Mouse (Mus musculus) liver, embryonic 11.5 days (tissue): ENCODE data around the gene Anks1. TPM values are rescaled to one million over a fixed set of nuclear protein-coding genes. Genes with fewer than 3 reads are reported as not detected.
"Not testable (repeated sequence)": the region's sequence is repeated elsewhere in the genome, so short reads cannot be mapped to it uniquely, and the experiment has no call there.

Experiments used
- ATAC-seq: fragments of 200-750 bp; cut with Nextera tagmentation; replicated peaks from 2 replicates; pipeline ENCODE4 v1.8.0; 2017; ENCODE audit warnings: moderate number of reproducible peaks, mild to moderate bottlenecking, moderate TSS enrichment, moderate library complexity; ENCODE audit not compliant: low FRiP score
- DNase-seq: peaks from one replicate; pipeline ENCODE4 v3.0.0-alpha.2; 2017; ENCODE audit warnings: low spot score
- H3K27ac ChIP-seq: fragments of 300-500 bp; sonication (generic); 2 replicates; pipeline ENCODE4 v1.5.1; 2014; ENCODE audit warnings: mild to moderate bottlenecking, low read depth, low read length, control low read depth
- H3K27me3 ChIP-seq: fragments of 300-500 bp; sonication (generic); replicated peaks from 2 replicates; pipeline ENCODE4 v1.6.1; 2014; ENCODE audit warnings: low read length, mixed read lengths; ENCODE audit not compliant: control insufficient read depth, insufficient read depth
- H3K36me3 ChIP-seq: fragments of 300-500 bp; sonication (generic); 2 replicates; pipeline ENCODE4 v1.6.1; 2014; ENCODE audit warnings: mild to moderate bottlenecking, low read length, moderate library complexity, mixed read lengths; ENCODE audit not compliant: control insufficient read depth, insufficient read depth
- H3K4me1 ChIP-seq: fragments of 300-500 bp; sonication (generic); replicated peaks from 2 replicates; pipeline ENCODE4 v1.6.1; 2014; ENCODE audit warnings: low read length, mixed read lengths; ENCODE audit not compliant: control insufficient read depth, insufficient read depth
- H3K4me2 ChIP-seq: fragments of 300-500 bp; sonication (generic); 2 replicates; pipeline ENCODE4 v1.6.1; 2014; ENCODE audit warnings: mild to moderate bottlenecking, control low read depth, moderate library complexity
- H3K4me3 ChIP-seq: fragments of 300-500 bp; sonication (generic); 2 replicates; pipeline ENCODE4 v1.5.1; 2014; ENCODE audit warnings: low read depth, low read length, control low read depth
- H3K9ac ChIP-seq: fragments of 300-500 bp; sonication (generic); 2 replicates; pipeline ENCODE4 v1.6.1; 2014; ENCODE audit warnings: low read depth, low read length, control low read depth
- H3K9me3 ChIP-seq: fragments of 300-500 bp; sonication (generic); 2 replicates; pipeline ENCODE4 v1.6.1; 2016; ENCODE audit warnings: low read length, inconsistent platforms, mixed read lengths; ENCODE audit not compliant: control insufficient read depth
- WGBS: fragments of 180-500 bp; shearing (Covaris S2); extraction: QIAGEN DNeasy Blood & Tissue Kit; methylation state at CpG from one replicate; pipeline ENCODE4 v1.1.7; 2014; 5-methylcytosine and 5-hydroxymethylcytosine counted together
- polyA plus RNA-seq: library from polyadenylated mRNA; unstranded; fragments of >200 nt; fragmentation: Nextera tagmentation; extraction: Ambion mirVana; gene quantifications from 2 replicates; pipeline ENCODE4 v1.2.1, GENCODE M21; 2014

Anks1 gene
- polyA plus RNA-seq, 1 experiment from 2014 or later, result 8.9 TPM

GRCm38 (mm10) chr17:27973337-27973736, 64.2 kb downstream of the Anks1 start:
- no peaks in the 10 kb centered on the region for H3K9me3 ChIP-seq

GRCm38 (mm10) chr17:27976266-27976665, 67.2 kb downstream of the Anks1 start:
- 84% methylated on average over 14 of the region's 14 CpGs for WGBS
- no peak for ATAC-seq

More at GRCm38 (mm10) chr17:27973337-27973736, 64.2 kb downstream of the Anks1 start:
- ATAC-seq (no peak), DNase-seq (no peak)
- H3K4me1 ChIP-seq, result 0 out of 2 replicates have a peak, but pooled peaks cover 3% of the 10 kb centered on the region
- no peaks in the 10 kb centered on the region for H3K27me3 ChIP-seq
- H3K36me3 ChIP-seq, result peaks cover 3% of the 10 kb centered on the region; the same call in 1 of the 2 replicates
- no peak overlapping the region for H3K4me2 ChIP-seq
- H3K27ac ChIP-seq, result no peak overlapping the region
- 70% methylated on average over 4 of the region's 4 CpGs for WGBS
- no peak overlapping the region for H3K4me3 ChIP-seq
- no peak overlapping the region for H3K9ac ChIP-seq

GRCm38 (mm10) chr17:27977008-27977636, 68.0 kb downstream of the Anks1 start:
- peaks cover 3% of the 10 kb centered on the region; the same call in 1 of the 2 replicates for H3K36me3 ChIP-seq
- 93% methylated on average over 3 of the region's 3 CpGs for WGBS

More at GRCm38 (mm10) chr17:27976266-27976665, 67.2 kb downstream of the Anks1 start:
- Histone ChIP-seq H3K36me3 (peaks cover 3% of the 10 kb centered on the region; the same call in 1 of the 2 replicates), H3K4me2 (no peak overlapping the region), H3K9me3 (no peaks in the 10 kb centered on the region), H3K27me3 (no peaks in the 10 kb centered on the region), H3K4me3 (no peak overlapping the region), H3K4me1 (no peaks in the 10 kb centered on the region), H3K27ac (no peak overlapping the region), H3K9ac (no peak overlapping the region)
- no peak for DNase-seq

GRCm38 (mm10) chr17:27980391-27980955, 71.4 kb downstream of the Anks1 start:
- H3K4me3 ChIP-seq, result no peak overlapping the region
- 89% methylated on average over 3 of the region's 3 CpGs for WGBS
- no peaks in the 10 kb centered on the region for H3K27me3 ChIP-seq
- DNase-seq, result no peak
- peaks cover 6% of the 10 kb centered on the region; the same call in 1 of the 2 replicates for H3K36me3 ChIP-seq
- H3K4me2 ChIP-seq, result no peak overlapping the region
- no peaks in the 10 kb centered on the region for H3K9me3 ChIP-seq
- ATAC-seq, result no peak; the same call in 1 of the 2 replicates
- no peak overlapping the region for H3K9ac ChIP-seq
- H3K4me1 ChIP-seq, result no peaks in the 10 kb centered on the region
- no peak overlapping the region for H3K27ac ChIP-seq

More at GRCm38 (mm10) chr17:27977008-27977636, 68.0 kb downstream of the Anks1 start:
- H3K9ac ChIP-seq, result no peak overlapping the region
- no peaks in the 10 kb centered on the region for H3K27me3 ChIP-seq
- DNase-seq (no peak), ATAC-seq (no peak)
- H3K9me3 ChIP-seq, result no peaks in the 10 kb centered on the region
- no peak overlapping the region for H3K4me3 ChIP-seq
- H3K4me1 ChIP-seq, result no peaks in the 10 kb centered on the region
- H3K27ac ChIP-seq, result no peak overlapping the region
- H3K4me2 ChIP-seq, result no peak overlapping the region

- H3K4me1 ChIP-seq, result no peaks in the 10 kb centered on the region
- no peak overlapping the region for H3K27ac ChIP-seq
- ATAC-seq (no peak), DNase-seq (no peak)
- 91% methylated on average over 5 of the region's 5 CpGs for WGBS
- H3K36me3 ChIP-seq, result peaks cover 4% of the 10 kb centered on the region; the same call in 1 of the 2 replicates
- H3K9me3 ChIP-seq, result no peaks in the 10 kb centered on the region
- no peaks in the 10 kb centered on the region for H3K27me3 ChIP-seq
- H3K4me3 ChIP-seq, result no peak overlapping the region
- H3K9ac ChIP-seq, result no peak overlapping the region
- H3K4me2 ChIP-seq, result no peak overlapping the region
Measured at GRCm38 (mm10) chr17:27981451-27982069, 72.5 kb downstream of the Anks1 start.

GRCm38 (mm10) chr17:27982070-27982457, 73.0 kb downstream of the Anks1 start:
- not testable (repeated sequence) for H3K9me3 ChIP-seq, H3K27ac ChIP-seq, H3K36me3 ChIP-seq, DNase-seq, H3K4me3 ChIP-seq, H3K4me2 ChIP-seq, H3K27me3 ChIP-seq, H3K9ac ChIP-seq, H3K4me1 ChIP-seq, ATAC-seq
- 89% methylated on average over 13 of the region's 14 CpGs for WGBS

GRCm38 (mm10) chr17:27982712-27983266, 73.7 kb downstream of the Anks1 start:
- Histone ChIP-seq H3K36me3 (peaks cover 2% of the 10 kb centered on the region; the same call in 1 of the 2 replicates), H3K27me3 (no peaks in the 10 kb centered on the region), H3K9ac (no peak overlapping the region), H3K4me2 (no peak overlapping the region), H3K4me1 (no peaks in the 10 kb centered on the region), H3K4me3 (no peak overlapping the region), H3K27ac (no peak overlapping the region), H3K9me3 (no peaks in the 10 kb centered on the region)
- ATAC-seq, result no peak
- WGBS, result 69% methylated on average over 7 of the region's 7 CpGs
- no peak for DNase-seq

GRCm38 (mm10) chr17:27984421-27984820, 75.3 kb downstream of the Anks1 start:
- Histone ChIP-seq H3K4me2 (no peak overlapping the region), H3K9ac (no peak overlapping the region), H3K36me3 (peaks cover 10% of the 10 kb centered on the region; the same call in 1 of the 2 replicates), H3K4me3 (no peak overlapping the region), H3K4me1 (no peaks in the 10 kb centered on the region), H3K27me3 (no peaks in the 10 kb centered on the region), H3K9me3 (no peaks in the 10 kb centered on the region), H3K27ac (no peak overlapping the region)
- no peak for DNase-seq
- no peak for ATAC-seq
- WGBS, result 91% methylated on average over 12 of the region's 12 CpGs
